Mouse (Mus musculus) CH12.LX (cell line): ENCODE data around the gene Nsl1. TPM values are rescaled to one million over a fixed set of nuclear protein-coding genes. Genes with fewer than 3 reads are reported as not detected.
A peak's percentile ranks its signal among the peaks of the same experiment; 100 is the strongest.

Source experiments
- DNase-seq: peaks from one replicate; pipeline ENCODE4 v3.0.0-alpha.2; 2013; ENCODE audit errors: extremely low read depth
- H3K27ac ChIP-seq: 2 replicates; pipeline ENCODE4 v1.5.1; 2012; ENCODE audit warnings: low read depth, mild to moderate bottlenecking, control low read depth, moderate library complexity; ENCODE audit not compliant: insufficient read depth
- H3K27me3 ChIP-seq: replicated peaks from 2 replicates; pipeline ENCODE3; 2012; ENCODE audit warnings: inconsistent platforms
- H3K36me3 ChIP-seq, 2 experiments: replicated peaks in 1 of 2; 2 replicates each; pipeline versions ENCODE3 to v1.6.1; 2012; ENCODE audit warnings: inconsistent platforms in 1 of 2, low read length in 1 of 2, mild to moderate bottlenecking in 1 of 2, mixed read lengths in 1 of 2, moderate library complexity in 1 of 2; ENCODE audit not compliant: control insufficient read depth in 1 of 2, insufficient read depth in 1 of 2
- H3K4me1 ChIP-seq, 2 experiments: 2 replicates each; pipeline ENCODE4 v1.6.1; 2012; ENCODE audit warnings: inconsistent platforms in 1 of 2, moderate library complexity in 1 of 2; ENCODE audit not compliant: insufficient read depth in 2 of 2, control insufficient read depth in 1 of 2
- H3K4me2 ChIP-seq: 2 replicates; pipeline ENCODE4 v1.6.1; 2012; ENCODE audit warnings: low read depth, mild to moderate bottlenecking, control low read depth; ENCODE audit not compliant: poor library complexity, insufficient read depth, severe bottlenecking
- H3K4me3 ChIP-seq, 3 experiments: fragments of 150-350 bp in 1 of 3; sonication (generic) in 1 of 3; replicated peaks in 1 of 3; 2 replicates each; pipeline versions ENCODE3 to v1.5.1; 2011 to 2012; ENCODE audit warnings: low read depth in 2 of 3, low read length in 2 of 3, mild to moderate bottlenecking in 2 of 3, moderate library complexity in 2 of 3, control low read depth in 1 of 3, improper control_type of control experiment in 1 of 3, inconsistent platforms in 1 of 3, mixed read lengths in 1 of 3; ENCODE audit not compliant: poor library complexity in 1 of 3
- H3K79me2 ChIP-seq: replicated peaks from 2 replicates; pipeline ENCODE4 v1.6.1; 2012; ENCODE audit warnings: mild to moderate bottlenecking, moderate library complexity; ENCODE audit not compliant: control insufficient read depth, poor library complexity, insufficient read depth, severe bottlenecking; ENCODE audit errors: extremely low read depth
- H3K9ac ChIP-seq: 2 replicates; pipeline ENCODE4 v1.6.1; 2012; ENCODE audit warnings: low read depth, mild to moderate bottlenecking, control low read depth, moderate library complexity; ENCODE audit not compliant: insufficient read depth
- H3K9me3 ChIP-seq: replicated peaks from 2 replicates; pipeline ENCODE3; 2012; ENCODE audit warnings: low read length, inconsistent platforms, mixed read lengths
- CHD2 ChIP-seq: IDR thresholded peaks from 2 replicates; pipeline ENCODE4 v1.6.1; 2011; ENCODE audit warnings: low read length, improper control_type of control experiment
- E2F4 ChIP-seq: IDR thresholded peaks from 2 replicates; pipeline ENCODE4 v1.6.1; 2011; ENCODE audit warnings: low read depth, low read length, improper control_type of control experiment; ENCODE audit not compliant: insufficient replicate concordance
- ETS1 ChIP-seq: conservative IDR thresholded peaks from 2 replicates; pipeline ENCODE4 v1.6.1; 2012; ENCODE audit warnings: low read depth, mild to moderate bottlenecking, inconsistent platforms, low read length, improper control_type of control experiment, moderate library complexity
- GABPA ChIP-seq: IDR thresholded peaks from 2 replicates; pipeline ENCODE4 v1.6.1; 2012; ENCODE audit warnings: low read depth, low read length, improper control_type of control experiment, inconsistent platforms; ENCODE audit not compliant: insufficient replicate concordance
- HCFC1 ChIP-seq: IDR thresholded peaks from 2 replicates; pipeline ENCODE4 v1.6.1; 2012; ENCODE audit warnings: low read depth, mild to moderate bottlenecking, inconsistent platforms, low read length, improper control_type of control experiment
- IRF4 ChIP-seq: IDR thresholded peaks from 2 replicates; pipeline ENCODE4 v1.6.1; 2014; ENCODE audit warnings: low read depth, mild to moderate bottlenecking, inconsistent platforms, low read length, improper control_type of control experiment
- JUN ChIP-seq: IDR thresholded peaks from 2 replicates; pipeline ENCODE4 v1.6.1; 2011; ENCODE audit warnings: low read depth, mild to moderate bottlenecking, low read length, improper control_type of control experiment, moderate library complexity; ENCODE audit not compliant: insufficient read depth
- KAT2A ChIP-seq: IDR thresholded peaks from 2 replicates; pipeline ENCODE4 v1.6.1; 2012; ENCODE audit warnings: low read length, improper control_type of control experiment, inconsistent platforms; ENCODE audit not compliant: insufficient replicate concordance
- MAFK ChIP-seq: IDR thresholded peaks from 2 replicates; pipeline ENCODE4 v1.6.1; 2011; ENCODE audit warnings: low read length, improper control_type of control experiment; ENCODE audit not compliant: insufficient replicate concordance
- MAZ ChIP-seq: IDR thresholded peaks from 2 replicates; pipeline ENCODE4 v1.6.1; 2012; ENCODE audit warnings: low read depth, mild to moderate bottlenecking, inconsistent platforms, low read length, improper control_type of control experiment, moderate library complexity
- MEF2A ChIP-seq: IDR thresholded peaks from 2 replicates; pipeline ENCODE4 v1.6.1; 2014; ENCODE audit warnings: low read depth, mild to moderate bottlenecking, inconsistent platforms, low read length, improper control_type of control experiment, borderline replicate concordance
- MXI1 ChIP-seq: IDR thresholded peaks from 2 replicates; pipeline ENCODE4 v1.6.1; 2011; ENCODE audit warnings: mild to moderate bottlenecking, low read depth, low read length, improper control_type of control experiment
- MYC ChIP-seq: IDR thresholded peaks from 2 replicates; pipeline ENCODE4 v1.6.1; 2011; ENCODE audit warnings: low read depth, mild to moderate bottlenecking, improper control_type of control experiment, low read length
- NELFE ChIP-seq: IDR thresholded peaks from 2 replicates; pipeline ENCODE4 v1.6.1; 2011; ENCODE audit warnings: low read depth, low read length, improper control_type of control experiment
- PAX5 ChIP-seq: IDR thresholded peaks from 2 replicates; pipeline ENCODE4 v1.6.1; 2012; ENCODE audit warnings: low read length, inconsistent platforms, mixed read lengths
- RAD21 ChIP-seq: IDR thresholded peaks from 2 replicates; pipeline ENCODE4 v1.6.1; 2011; ENCODE audit warnings: low read depth, mild to moderate bottlenecking, low read length, improper control_type of control experiment, moderate library complexity
- SMC3 ChIP-seq: IDR thresholded peaks from 2 replicates; pipeline ENCODE4 v1.6.1; 2011; ENCODE audit warnings: low read depth, low read length, improper control_type of control experiment
- TBP ChIP-seq: conservative IDR thresholded peaks from 2 replicates; pipeline ENCODE4 v1.6.1; 2011; ENCODE audit warnings: low read depth, low read length, improper control_type of control experiment
- TCF12 ChIP-seq: IDR thresholded peaks from 2 replicates; pipeline ENCODE4 v1.6.1; 2014; ENCODE audit warnings: low read depth, mild to moderate bottlenecking, inconsistent platforms, low read length, improper control_type of control experiment
- UBTF ChIP-seq: IDR thresholded peaks from 2 replicates; pipeline ENCODE4 v1.6.1; 2012; ENCODE audit warnings: low read depth, mild to moderate bottlenecking, inconsistent platforms, low read length, improper control_type of control experiment, moderate library complexity
- ZKSCAN1 ChIP-seq: IDR thresholded peaks from 2 replicates; pipeline ENCODE4 v1.6.1; 2012; ENCODE audit warnings: low read depth, inconsistent platforms, low read length, improper control_type of control experiment, borderline replicate concordance
- ZMIZ1 ChIP-seq: IDR thresholded peaks from 2 replicates; pipeline ENCODE4 v1.6.1; 2012; ENCODE audit warnings: low read depth, mild to moderate bottlenecking, inconsistent platforms, low read length, improper control_type of control experiment
- dilution Hi-C: fragments of 300-500 bp; cut with MboI; formaldehyde crosslinking; loops from 2 replicates; pipeline ENCODE4 v1.14.3; 2020; ENCODE audit warnings: low sequenced_read_pairs; ENCODE audit not compliant: extremely low pct_unique_long_range_greater_than_20kb, extremely low pct_ligation_motif_present
- in situ Hi-C: fragments of 300-500 bp; cut with MboI; formaldehyde crosslinking; loops from 3 replicates; pipeline ENCODE4 v1.14.3; 2019; ENCODE audit warnings: low sequenced_read_pairs, low pct_ligation_motif_present, low pct_unique_long_range_greater_than_20kb, mixed read lengths
- polyA plus RNA-seq: library from polyadenylated mRNA; unstranded; fragments of >175 nt; gene quantifications from 2 replicates; pipeline ENCODE4 v1.2.1, GENCODE M21; 2012; ENCODE audit warnings: low read depth; ENCODE audit not compliant: insufficient read length
- total RNA-seq, 2 experiments: library from RNA; depleted of rRNA; stranded (reverse); fragments of 300-350 nt in 1 of 2; fragments of >200 nt in 1 of 2; gene quantifications; 2 replicates each; pipeline ENCODE4 v1.2.3; 2012 to 2014

Gene Nsl1
- total and polyA plus RNA-seq, 3 experiments = 16.0 to 27.1 (median 17.4) TPM

- in situ Hi-C loops (loop anchor here (25.0 kb wide), 1 partner anchor 690 kb away; the partner anchor contains the start of gene Nek2), dilution Hi-C loops (no loop called here)
- no peaks in the 10 kb centered on the region for H3K27me3 ChIP-seq
- H3K79me2 ChIP-seq = no peaks in the 10 kb centered on the region
- H3K4me1 ChIP-seq = peaks cover 34 to 65% of the 10 kb centered on the region in 2 experiments
- H3K9ac ChIP-seq = no peak overlapping the region
- H3K36me3 ChIP-seq = no peaks in the 10 kb centered on the region
- peaks cover 2% of the 10 kb centered on the region for H3K9me3 ChIP-seq
- TF ChIP-seq GABPA (no peak), HCFC1 (no peak), PAX5 (no peak), ZKSCAN1 (no peak), RAD21 (no peak)
- no peak overlapping the region for H3K27ac ChIP-seq
- DNase-seq = no peak
- H3K4me3 ChIP-seq = no peak overlapping the region
- H3K4me2 ChIP-seq = no peak overlapping the region
Measured at GRCm38 (mm10) chr1:191122744-191123143, 59.9 kb downstream of the Nsl1 start.

DNA sequence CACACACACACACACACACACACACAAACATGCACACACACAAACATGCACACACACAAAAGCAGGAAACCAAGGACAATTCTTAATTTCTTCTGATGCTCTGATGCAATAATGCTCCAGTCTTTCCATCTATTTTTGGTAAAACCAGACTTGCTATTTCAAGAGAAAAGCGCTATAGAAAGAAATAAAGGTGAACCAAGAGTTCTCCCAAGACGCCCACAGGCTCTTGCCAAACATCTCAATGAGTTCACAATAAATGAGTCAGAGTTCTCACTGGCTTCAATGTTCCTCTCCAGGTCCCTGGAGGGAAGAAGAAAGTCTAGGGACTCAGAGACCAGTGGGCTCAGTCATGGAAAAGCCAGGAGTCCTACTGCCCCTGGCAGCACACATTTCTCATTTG, 60.9 kb downstream of the Nsl1 start:
- H3K4me2 ChIP-seq = 0 out of 2 replicates have a peak overlapping the region, but pooled peaks have one; percentile 64
- in situ Hi-C loops (loop anchor here (25.0 kb wide), 1 partner anchor 689 kb away; the partner anchor contains the start of gene Nek2), dilution Hi-C loops (no loop called here)
- no peaks in the 10 kb centered on the region for H3K36me3 ChIP-seq
- no peaks in the 10 kb centered on the region for H3K27me3 ChIP-seq
- H3K79me2 ChIP-seq = no peaks in the 10 kb centered on the region
- no peak overlapping the region for H3K4me3 ChIP-seq
- TF ChIP-seq ZKSCAN1 (no peak), IRF4 (no peak), MEF2A (peak; percentile 59; the same call in 1 of the 2 replicates), MYC (no peak), UBTF (no peak), KAT2A (no peak)
- H3K27ac ChIP-seq = peak overlapping the region; percentile 32; the same call in 1 of the 2 replicates
- peaks cover 29 to 55% of the 10 kb centered on the region in 2 experiments for H3K4me1 ChIP-seq
- no peak overlapping the region for H3K9ac ChIP-seq
- H3K9me3 ChIP-seq = peaks cover 2% of the 10 kb centered on the region
- DNase-seq = no peak

DNA sequence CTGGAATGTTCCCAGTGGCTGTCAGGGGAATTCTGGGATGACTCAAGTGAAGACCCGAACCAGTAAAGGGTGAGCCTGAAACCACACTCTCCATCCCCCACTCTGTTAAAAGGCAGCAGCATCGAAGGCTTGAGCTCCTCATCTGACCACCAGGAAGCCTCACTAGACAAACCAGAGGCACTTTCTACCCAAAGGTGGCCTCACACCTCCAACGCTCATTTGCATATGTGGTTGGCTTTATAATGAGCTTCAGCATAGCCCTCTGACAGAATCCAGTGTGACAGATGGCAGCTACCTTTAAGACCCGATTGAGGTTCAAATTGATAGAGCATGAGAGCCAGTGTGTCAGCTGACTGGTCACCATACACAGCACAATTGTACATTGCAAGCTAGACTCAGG, 61.5 kb downstream of the Nsl1 start:
- Histone ChIP-seq H3K27ac (peak overlapping the region; percentile 32; the same call in 1 of the 2 replicates), H3K4me1 (peaks cover 27 to 50% of the 10 kb centered on the region in 2 experiments), H3K4me2 (peak overlapping the region; percentile 64), H3K4me3 (no peak overlapping the region), H3K9me3 (peaks cover 5% of the 10 kb centered on the region), H3K27me3 (no peaks in the 10 kb centered on the region), H3K79me2 (no peaks in the 10 kb centered on the region), H3K36me3 (no peaks in the 10 kb centered on the region), H3K9ac (no peak overlapping the region)
- in situ Hi-C loops = loop anchor here (25.0 kb wide), 1 partner anchor 688 kb away; the partner anchor contains the start of gene Nek2
- dilution Hi-C loops = no loop called here
- DNase-seq = peak; percentile 87
- TF ChIP-seq TBP (peak; percentile 51; the same call in 1 of the 2 replicates), TCF12 (peak; percentile 53; the same call in 1 of the 2 replicates), SMC3 (0 out of 2 replicates have a peak, but pooled peaks have one; percentile 10), E2F4 (no peak), UBTF (no peak), MAFK (no peak), ZMIZ1 (no peak), RAD21 (no peak), CHD2 (peak; percentile 75), ETS1 (peak; percentile 70), ZKSCAN1 (no peak), KAT2A (no peak), MXI1 (no peak; the same call in 1 of the 2 replicates), NELFE (no peak), HCFC1 (no peak), MEF2A (peak; percentile 48; the same call in 1 of the 2 replicates), PAX5 (no peak), MAZ (no peak), JUN (no peak), IRF4 (peak; percentile 39; the same call in 1 of the 2 replicates)
